Mouse (Mus musculus): ENCODE results near the gene Tigit. TPM values are rescaled to one million over a fixed set of nuclear protein-coding genes. Genes with fewer than 3 reads are reported as not detected.

Tigit gene
- polyA plus RNA-seq, 1 experiment from 2014 or later: not detected

DNA sequence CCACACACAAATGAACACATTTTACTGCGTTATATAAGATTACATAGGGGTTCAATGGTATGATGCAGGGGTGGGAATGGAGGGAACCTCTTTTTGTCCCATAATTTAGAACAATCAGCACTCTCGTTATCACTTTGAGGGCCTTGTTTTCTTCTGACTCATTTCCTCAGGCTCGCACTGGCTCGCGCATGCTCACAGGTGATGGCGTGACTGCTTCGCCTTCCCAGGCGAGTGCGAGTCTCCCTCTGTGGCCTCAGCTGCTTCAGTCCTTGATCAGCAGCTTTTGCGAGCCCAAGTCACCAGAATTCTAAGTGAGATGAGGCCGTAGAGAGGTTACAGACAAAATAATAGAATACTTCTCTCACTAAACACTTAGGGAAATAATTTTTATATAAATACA lies 30.2 kb upstream of the Tigit start:
- no peaks in the 10 kb centered on the region for H3K4me1 ChIP-seq
- no peaks in the 10 kb centered on the region for H3K27me3 ChIP-seq (ENCODE audit: low read depth, poor library complexity, severe bottlenecking)
- H3K9me3 ChIP-seq (replicated peaks): no peaks in the 10 kb centered on the region
- WGBS: 89% methylated on average over 11 of the region's 11 CpGs
- H3K27ac ChIP-seq: no peak overlapping the region
- H3K4me3 ChIP-seq: no peak overlapping the region
- DNase-seq (ENCODE audit: low spot score): no peak
- H3K36me3 ChIP-seq: no peaks in the 10 kb centered on the region

DNA sequence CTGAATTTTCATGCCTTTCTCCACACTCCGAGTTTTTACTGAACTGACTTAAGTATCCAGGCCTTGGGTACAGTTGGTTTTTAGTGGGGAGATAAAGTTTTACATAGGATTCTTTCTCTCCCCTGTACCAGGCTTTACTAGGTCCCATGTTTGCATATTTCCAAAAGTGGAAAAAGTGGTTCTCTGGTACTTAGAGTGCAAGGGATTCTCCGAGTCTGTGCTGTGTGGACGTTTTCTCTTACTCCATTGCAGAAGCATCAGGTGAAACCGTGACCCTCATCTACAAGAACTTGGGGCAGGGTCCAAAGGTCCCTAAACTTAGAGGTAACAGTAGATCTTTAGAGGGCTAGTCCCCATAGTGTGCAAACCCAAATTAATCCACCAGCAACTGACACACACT lies 28.7 kb upstream of the Tigit start:
- Histone ChIP-seq H3K27me3 (ENCODE audit: low read depth, poor library complexity, severe bottlenecking) (no peaks in the 10 kb centered on the region), H3K4me1 (no peaks in the 10 kb centered on the region), H3K4me3 (no peak overlapping the region), H3K9me3 (replicated peaks) (no peaks in the 10 kb centered on the region), H3K36me3 (no peaks in the 10 kb centered on the region), H3K27ac (no peak overlapping the region)
- WGBS: 95% methylated on average over 4 of the region's 4 CpGs
- no peak for DNase-seq (ENCODE audit: low spot score)

DNA sequence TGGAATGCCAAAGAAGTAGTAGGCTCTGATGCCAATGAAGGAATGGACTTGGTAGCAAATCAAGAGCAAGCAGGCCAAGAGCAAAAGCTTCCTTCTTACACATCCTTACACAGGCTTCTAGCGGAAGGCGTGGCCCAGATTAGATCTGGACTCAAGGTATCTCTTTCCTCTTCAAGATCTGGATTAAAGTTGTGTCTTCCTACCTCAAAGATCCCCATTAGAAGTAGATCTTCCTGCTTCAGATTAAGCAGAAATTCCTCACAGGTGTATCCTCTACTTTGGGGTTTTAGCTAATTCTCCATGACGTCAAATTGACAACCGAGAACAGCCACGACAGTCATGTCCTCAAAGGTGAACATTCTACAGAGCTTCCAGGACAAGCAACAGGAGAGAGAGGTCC lies 27.8 kb upstream of the Tigit start:
- 95% methylated on average over 5 of the region's 5 CpGs for WGBS

DNA sequence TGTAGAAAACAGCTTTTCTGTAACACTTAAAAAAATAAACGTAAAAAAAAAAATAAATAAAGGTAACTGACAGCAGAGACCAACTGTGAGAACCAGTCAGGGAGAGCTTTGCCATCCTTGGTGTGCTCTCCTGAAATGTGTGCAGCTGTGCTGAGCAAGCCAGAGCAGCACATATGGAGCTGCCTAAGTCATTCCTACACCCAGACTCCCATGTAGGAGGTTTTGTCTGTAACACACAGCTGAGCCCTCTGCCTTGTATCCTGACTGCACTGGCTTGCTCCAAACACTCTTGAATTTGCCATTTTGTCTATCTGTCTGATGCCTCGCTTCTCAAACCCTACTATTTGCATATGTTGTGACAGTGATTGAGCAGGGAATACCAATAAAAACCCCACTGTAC lies 27.0 kb upstream of the Tigit start:
- Histone ChIP-seq H3K4me3 (no peak overlapping the region), H3K4me1 (no peaks in the 10 kb centered on the region)

More for the DNA sequence above, 27.8 kb upstream of the Tigit start:
- no peak overlapping the region for H3K4me3 ChIP-seq
- no peaks in the 10 kb centered on the region for H3K9me3 ChIP-seq (replicated peaks)
- no peaks in the 10 kb centered on the region for H3K36me3 ChIP-seq
- H3K27me3 ChIP-seq (ENCODE audit: low read depth, poor library complexity, severe bottlenecking): no peaks in the 10 kb centered on the region
- H3K27ac ChIP-seq: no peak overlapping the region
- H3K4me1 ChIP-seq: no peaks in the 10 kb centered on the region
- no peak for DNase-seq (ENCODE audit: low spot score)

DNA sequence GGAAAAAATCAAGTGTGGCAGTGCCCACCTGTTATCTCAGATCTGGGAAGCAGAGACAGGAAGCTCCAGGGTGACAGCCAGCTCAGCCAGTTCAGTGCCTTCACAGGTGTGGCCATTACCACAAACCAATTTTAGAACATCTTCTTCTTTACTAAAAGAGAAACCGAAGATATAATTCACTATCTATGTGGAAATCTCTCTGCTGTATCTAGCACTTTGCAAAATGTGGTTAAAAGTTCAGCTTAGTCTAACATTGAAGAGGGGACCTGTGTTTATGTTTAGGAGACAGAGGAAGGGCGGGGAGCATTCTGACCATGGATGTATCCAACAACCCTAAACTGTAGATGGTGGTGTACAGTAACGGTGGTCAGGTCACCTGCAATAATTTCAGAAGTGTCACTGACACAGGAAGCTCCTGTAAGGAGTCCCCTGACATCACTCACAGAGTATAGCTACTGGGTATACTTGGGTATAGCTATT lies 26.3 kb upstream of the Tigit start:
- Histone ChIP-seq H3K27ac (no peak overlapping the region), H3K4me1 (no peaks in the 10 kb centered on the region), H3K27me3 (ENCODE audit: low read depth, poor library complexity, severe bottlenecking) (no peaks in the 10 kb centered on the region), H3K36me3 (no peaks in the 10 kb centered on the region), H3K9me3 (replicated peaks) (no peaks in the 10 kb centered on the region), H3K4me3 (no peak overlapping the region)
- WGBS: 92% methylated on average over 3 of the region's 3 CpGs
- no peak for DNase-seq (ENCODE audit: low spot score)

More for the DNA sequence above, 27.0 kb upstream of the Tigit start:
- Histone ChIP-seq H3K27me3 (ENCODE audit: low read depth, poor library complexity, severe bottlenecking) (no peaks in the 10 kb centered on the region), H3K9me3 (replicated peaks) (no peaks in the 10 kb centered on the region), H3K27ac (no peak overlapping the region), H3K36me3 (no peaks in the 10 kb centered on the region)
- 87% methylated on average over 2 of the region's 2 CpGs for WGBS
- DNase-seq (ENCODE audit: low spot score): no peak

DNA sequence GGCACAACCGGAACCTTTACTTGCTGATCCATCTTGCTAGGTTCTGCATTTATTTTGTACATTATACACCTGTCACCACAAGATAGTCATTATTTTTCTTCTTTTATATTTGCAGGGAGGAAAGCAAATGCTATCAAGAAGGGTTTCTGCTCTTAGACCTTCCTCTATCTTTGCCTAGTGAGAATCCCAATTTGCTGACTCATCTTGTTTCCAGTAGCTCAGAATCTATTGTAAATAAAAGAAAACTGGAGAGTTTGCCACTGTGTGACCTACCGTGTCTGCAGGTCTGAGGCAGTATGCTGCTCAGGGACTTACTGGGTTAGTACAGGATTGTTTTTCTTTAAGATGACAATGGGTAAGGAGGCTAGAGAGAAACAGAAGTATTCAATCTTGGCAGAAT lies 24.0 kb upstream of the Tigit start:
- H3K36me3 ChIP-seq: no peaks in the 10 kb centered on the region
- no peak overlapping the region for H3K27ac ChIP-seq
- H3K9me3 ChIP-seq (replicated peaks): no peaks in the 10 kb centered on the region
- no peak for DNase-seq (ENCODE audit: low spot score)
- WGBS: 90% methylated on average over 2 of the region's 2 CpGs
- no peaks in the 10 kb centered on the region for H3K27me3 ChIP-seq (ENCODE audit: low read depth, poor library complexity, severe bottlenecking)
- H3K4me1 ChIP-seq: no peaks in the 10 kb centered on the region
- H3K4me3 ChIP-seq: no peak overlapping the region

DNA sequence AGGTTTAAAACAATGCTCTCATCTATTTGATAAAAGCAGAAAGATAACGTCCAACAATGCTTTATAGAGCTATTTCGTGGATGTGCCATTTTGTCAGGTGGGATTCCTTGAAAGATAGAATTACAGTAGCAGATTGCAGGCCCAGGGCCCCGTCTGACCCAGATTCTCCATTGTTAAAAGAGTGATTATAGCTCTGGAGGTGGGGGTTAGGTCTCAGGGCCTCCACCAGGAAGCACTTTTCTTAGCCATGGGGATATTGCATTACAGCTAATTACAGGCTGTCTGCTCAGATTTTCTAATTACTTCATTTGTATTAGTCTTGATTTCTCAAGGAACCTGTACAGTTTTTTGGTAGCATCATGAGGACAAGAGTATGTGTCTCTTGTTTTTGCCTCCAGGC lies 10.5 kb upstream of the Tigit start:
- no peak for DNase-seq (ENCODE audit: low spot score)
- no peaks in the 10 kb centered on the region for H3K36me3 ChIP-seq
- H3K9me3 ChIP-seq (replicated peaks): no peaks in the 10 kb centered on the region
- no peak overlapping the region for H3K27ac ChIP-seq
- H3K4me1 ChIP-seq: no peaks in the 10 kb centered on the region
- WGBS: 81% methylated on average over 3 of the region's 3 CpGs
- no peak overlapping the region for H3K4me3 ChIP-seq
- peaks cover 8% of the 10 kb centered on the region; the same call in 1 of the 2 replicates for H3K27me3 ChIP-seq (ENCODE audit: low read depth, poor library complexity, severe bottlenecking)

DNA sequence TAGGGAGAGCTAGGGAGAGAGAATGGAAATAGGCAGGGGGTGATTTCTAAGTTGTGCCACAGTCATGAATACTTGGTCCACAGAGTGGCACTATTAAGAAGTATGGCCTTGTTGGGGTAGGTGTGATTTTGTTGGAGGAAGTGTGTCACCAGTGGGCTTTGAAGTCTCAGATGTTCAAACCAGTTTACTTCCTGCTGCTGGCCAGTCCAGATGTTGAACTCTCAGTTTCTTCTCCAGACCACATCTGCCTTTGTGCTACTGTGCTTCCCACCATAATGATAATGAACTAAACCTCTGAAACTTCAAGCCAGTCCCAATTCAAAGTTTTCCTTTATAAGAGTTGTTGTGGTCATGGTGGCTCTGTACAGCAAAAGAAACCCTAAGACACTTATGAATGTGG lies 8.8 kb upstream of the Tigit start:
- no peak for DNase-seq (ENCODE audit: low spot score)
- Histone ChIP-seq H3K4me1 (no peaks in the 10 kb centered on the region), H3K27me3 (ENCODE audit: low read depth, poor library complexity, severe bottlenecking) (peaks cover 8% of the 10 kb centered on the region; the same call in 1 of the 2 replicates), H3K27ac (no peak overlapping the region), H3K36me3 (no peaks in the 10 kb centered on the region), H3K4me3 (no peak overlapping the region), H3K9me3 (replicated peaks) (no peaks in the 10 kb centered on the region)

DNA sequence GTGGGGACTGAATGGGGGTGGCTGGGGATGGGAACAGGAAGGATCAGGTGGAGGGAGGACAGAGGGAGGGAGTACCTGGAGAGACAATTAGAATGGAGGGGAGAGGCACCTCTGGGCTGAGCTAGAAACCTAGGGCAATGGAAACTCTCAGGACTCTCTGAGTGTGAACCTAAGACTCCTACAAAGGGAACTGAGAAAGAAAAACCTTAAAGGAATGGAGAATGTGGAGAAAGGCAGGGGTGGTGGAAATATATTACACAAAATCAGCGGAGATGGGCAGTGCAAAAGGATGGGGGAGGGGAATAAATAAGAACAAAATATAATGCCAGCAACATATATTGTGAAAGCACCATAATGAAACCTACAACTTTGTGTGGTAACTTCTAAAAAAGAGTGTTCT lies 8.0 kb upstream of the Tigit start:
- no peaks in the 10 kb centered on the region for H3K9me3 ChIP-seq (replicated peaks)
- H3K4me3 ChIP-seq: no peak overlapping the region
- H3K36me3 ChIP-seq: no peaks in the 10 kb centered on the region
- DNase-seq (ENCODE audit: low spot score): no peak
- H3K27me3 ChIP-seq (ENCODE audit: low read depth, poor library complexity, severe bottlenecking): peaks cover 8% of the 10 kb centered on the region; the same call in 1 of the 2 replicates
- 93% methylated on average over 1 of the region's 1 CpGs for WGBS
- H3K27ac ChIP-seq: no peak overlapping the region
- H3K4me1 ChIP-seq: no peaks in the 10 kb centered on the region

DNA sequence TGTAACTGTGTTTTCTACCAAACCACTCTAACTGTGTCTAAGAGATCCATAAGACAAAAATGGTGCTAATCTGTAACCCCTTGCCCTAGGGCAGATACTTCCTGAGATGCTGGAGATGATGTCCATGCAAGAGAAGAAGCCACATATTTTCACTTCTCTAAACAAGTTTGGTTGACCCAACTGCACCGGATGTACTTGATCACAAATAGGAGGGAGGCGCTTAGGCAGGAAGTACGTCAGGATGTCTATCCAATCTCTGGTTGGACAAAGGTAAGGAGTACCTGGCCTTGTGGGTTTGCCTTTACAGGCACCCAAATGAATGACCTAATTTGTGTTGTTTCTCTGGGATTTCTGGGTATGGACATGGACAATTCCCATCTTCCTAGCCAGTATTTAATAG lies 4.3 kb upstream of the Tigit start:
- peaks cover 13% of the 10 kb centered on the region; the same call in 1 of the 2 replicates for H3K27me3 ChIP-seq (ENCODE audit: low read depth, poor library complexity, severe bottlenecking)
- no peak overlapping the region for H3K27ac ChIP-seq
- H3K4me1 ChIP-seq: no peaks in the 10 kb centered on the region
- DNase-seq (ENCODE audit: low spot score): no peak
- WGBS: 94% methylated on average over 3 of the region's 3 CpGs
- no peak overlapping the region for H3K4me3 ChIP-seq
- no peaks in the 10 kb centered on the region for H3K9me3 ChIP-seq (replicated peaks)
- H3K36me3 ChIP-seq: no peaks in the 10 kb centered on the region

DNA sequence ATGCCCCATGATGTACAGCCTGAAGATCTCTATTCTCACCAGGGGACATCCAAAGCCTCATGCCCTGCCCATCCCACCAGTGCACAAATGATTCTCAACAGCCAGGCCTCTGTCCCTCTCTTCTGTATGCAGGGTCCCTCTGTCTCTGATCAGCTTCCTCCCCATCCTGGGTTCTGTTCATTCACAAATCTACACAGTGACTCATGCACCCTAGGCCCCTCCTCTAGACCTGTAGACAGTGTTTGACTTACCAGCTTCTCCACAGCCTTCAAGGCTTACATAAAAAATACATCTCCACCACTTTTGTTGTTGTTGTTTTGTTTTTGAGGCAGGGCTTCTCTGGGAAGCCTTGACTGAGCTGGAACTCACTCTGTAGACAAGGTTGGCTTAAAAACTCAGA lies 915 bp upstream of the Tigit start:
- no peak overlapping the region for H3K27ac ChIP-seq

DNA sequence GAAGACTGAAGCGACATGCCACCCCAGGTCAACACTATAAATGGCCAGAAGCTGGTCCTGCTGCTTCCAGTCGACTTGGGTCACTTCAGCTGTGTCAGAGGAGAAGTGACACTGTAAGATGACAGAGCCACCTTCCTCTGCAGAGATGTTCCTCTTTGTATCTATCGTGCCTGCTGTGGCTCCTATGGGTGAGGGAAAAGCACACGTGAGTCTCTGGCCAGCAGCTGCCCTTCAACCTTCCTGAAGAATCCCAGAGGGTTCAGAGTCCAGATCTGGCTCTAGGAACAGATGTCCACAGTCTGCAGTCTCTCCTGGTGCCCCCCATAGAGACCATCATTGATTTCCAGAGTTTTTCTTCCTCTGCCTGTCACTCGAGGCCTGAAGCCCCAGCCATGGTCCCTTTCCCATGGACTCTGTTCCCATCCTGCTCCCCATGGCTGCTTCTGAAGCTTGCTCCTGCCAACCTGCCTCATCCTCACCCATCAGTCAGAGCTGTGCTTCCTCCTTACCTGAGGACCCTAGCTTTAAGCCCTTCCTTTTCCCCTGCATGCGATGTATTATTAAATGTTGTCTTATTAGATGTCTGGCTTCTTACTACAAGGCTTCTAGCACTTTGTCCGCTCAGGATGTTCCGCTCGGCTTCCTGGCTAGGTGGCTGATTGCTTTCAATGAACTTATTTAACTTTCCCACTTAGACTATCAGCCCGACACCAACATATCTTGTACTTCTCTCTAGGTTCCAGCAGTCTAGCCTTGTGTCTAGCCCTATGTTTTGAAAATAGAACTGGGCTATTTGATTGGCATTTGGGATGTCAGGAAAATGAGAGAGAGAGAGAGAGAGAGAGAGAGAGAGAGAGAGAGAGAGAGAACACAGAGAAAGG lies 1.6 kb downstream of the Tigit start:
- Histone ChIP-seq H3K27me3 (ENCODE audit: low read depth, poor library complexity, severe bottlenecking) (peaks cover 7% of the 10 kb centered on the region; the same call in 1 of the 2 replicates), H3K4me1 (no peaks in the 10 kb centered on the region), H3K9me3 (replicated peaks) (no peaks in the 10 kb centered on the region), H3K27ac (no peak overlapping the region), H3K4me3 (no peak overlapping the region), H3K36me3 (no peaks in the 10 kb centered on the region)
- WGBS: 89% methylated on average over 10 of the region's 10 CpGs
- no peak for DNase-seq (ENCODE audit: low spot score)

More for the DNA sequence above, 915 bp upstream of the Tigit start:
- Histone ChIP-seq H3K4me3 (no peak overlapping the region), H3K9me3 (replicated peaks) (no peaks in the 10 kb centered on the region), H3K36me3 (no peaks in the 10 kb centered on the region), H3K4me1 (no peaks in the 10 kb centered on the region), H3K27me3 (ENCODE audit: low read depth, poor library complexity, severe bottlenecking) (peaks cover 7% of the 10 kb centered on the region; the same call in 1 of the 2 replicates)
- no peak for DNase-seq (ENCODE audit: low spot score)

DNA sequence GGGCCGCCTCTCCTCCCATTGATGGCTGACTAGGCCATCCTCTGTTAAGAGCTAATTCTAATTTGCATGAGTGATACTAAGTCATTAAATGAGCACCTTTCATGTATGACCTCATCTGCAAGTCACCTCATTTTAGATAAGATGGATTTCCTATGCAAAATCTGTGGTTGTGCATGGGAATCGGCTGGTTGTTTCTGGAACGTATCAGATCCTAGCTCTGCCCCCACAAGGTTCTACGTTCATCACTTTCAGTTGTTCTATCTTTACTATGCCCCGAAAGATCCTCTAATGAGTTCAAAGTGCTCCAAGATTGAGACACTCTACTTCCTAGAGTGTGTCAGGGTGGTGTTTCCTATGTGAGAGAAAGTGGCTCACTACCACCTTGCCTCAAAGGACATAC lies 2.4 kb downstream of the Tigit start:
- 95% methylated on average over 5 of the region's 5 CpGs for WGBS
- Histone ChIP-seq H3K36me3 (no peaks in the 10 kb centered on the region), H3K27me3 (ENCODE audit: low read depth, poor library complexity, severe bottlenecking) (peaks cover 7% of the 10 kb centered on the region; the same call in 1 of the 2 replicates), H3K9me3 (replicated peaks) (no peaks in the 10 kb centered on the region), H3K4me3 (no peak overlapping the region), H3K27ac (no peak overlapping the region), H3K4me1 (no peaks in the 10 kb centered on the region)
- no peak for DNase-seq (ENCODE audit: low spot score)

Data from limb, embryonic 10.5 days (tissue).